Mouse (Mus musculus) lung, adult 2 months (tissue): ENCODE data around the gene 1110002E22Rik.

Experiments used
- CTCF ChIP-seq: fragments of 200-500 bp; IDR thresholded peaks from 2 replicates; pipeline ENCODE4 v1.5.1; 2011; ENCODE audit warnings: mild to moderate bottlenecking, low read length, control low read depth; ENCODE audit not compliant: insufficient read depth
- POLR2A ChIP-seq: fragments of 200-500 bp; IDR thresholded peaks from 2 replicates; pipeline ENCODE4 v1.6.1; 2011; ENCODE audit warnings: low read depth, mild to moderate bottlenecking, control low read depth, low read length, borderline replicate concordance; ENCODE audit errors: extremely low read depth

- TF ChIP-seq CTCF: no peak
- no peak for TF ChIP-seq POLR2A
These were observed 48.0 kb upstream of the 1110002E22Rik start for GRCm38 (mm10) chr3:138016810-138017209.
